Mouse (Mus musculus): ENCODE measurements around the gene Evl. TPM values are rescaled to one million over a fixed set of nuclear protein-coding genes. Genes with fewer than 3 reads are reported as not detected.

Evl gene
- polyA plus RNA-seq, 1 experiment from 2014 or later, result 72.6 TPM

DNA sequence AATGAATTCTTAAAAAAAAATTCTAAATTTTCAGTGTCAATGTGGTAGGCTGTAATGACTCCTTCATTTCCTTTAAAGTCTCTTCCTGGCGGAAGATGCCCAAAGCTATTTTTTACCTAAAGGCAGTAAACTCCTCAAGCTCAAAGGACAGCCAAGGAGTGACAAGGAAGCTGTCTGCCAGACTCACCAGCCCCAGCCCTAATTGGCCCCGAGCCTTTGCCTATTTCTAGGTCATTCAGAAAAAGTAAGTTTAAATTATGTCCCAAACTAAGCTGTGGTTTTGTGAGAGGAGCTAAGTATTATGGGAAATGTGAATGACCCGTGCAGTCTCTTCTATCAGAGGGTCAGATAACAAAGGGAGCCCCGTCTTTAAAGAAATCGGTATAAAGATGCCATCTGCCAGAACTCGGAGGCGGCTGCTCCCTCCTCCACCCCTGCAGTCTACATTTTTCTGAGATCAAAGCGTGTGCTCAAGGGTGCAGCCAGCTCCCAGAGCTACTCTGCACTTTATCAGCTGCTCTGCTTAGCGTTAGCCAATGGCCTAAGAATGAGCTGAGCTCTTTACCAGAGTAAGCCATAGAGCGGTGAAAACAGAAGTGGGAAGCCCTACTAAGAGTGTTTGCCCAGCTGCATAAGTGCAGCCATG, 7.9 kb upstream of the Evl start:
- Histone ChIP-seq H3K9ac (replicated peaks) (no peak overlapping the region), H3K4me1 (replicated peaks) (peaks cover 15% of the 10 kb centered on the region), H3K36me3 (no peaks in the 10 kb centered on the region), H3K9me3 (no peaks in the 10 kb centered on the region), H3K4me2 (peak overlapping the region; percentile 19; the same call in 1 of the 2 replicates), H3K4me3 (replicated peaks) (no peak overlapping the region), H3K27ac (peak overlapping the region; percentile 66), H3K27me3 (no peaks in the 10 kb centered on the region)
- ATAC-seq (ENCODE audit: insufficient number of reproducible peaks, insufficient read depth, low FRiP score, low TSS enrichment, low read depth), result no peak
- 9% methylated on average over 10 of the region's 10 CpGs for WGBS

- 49% methylated on average over 15 of the region's 15 CpGs for WGBS
- Histone ChIP-seq H3K9me3 (no peaks in the 10 kb centered on the region), H3K27me3 (no peaks in the 10 kb centered on the region), H3K4me1 (replicated peaks) (peaks cover 15% of the 10 kb centered on the region), H3K4me3 (replicated peaks) (no peak overlapping the region), H3K9ac (replicated peaks) (no peak overlapping the region), H3K27ac (peak overlapping the region; percentile 66), H3K36me3 (no peaks in the 10 kb centered on the region), H3K4me2 (no peak overlapping the region)
- no peak for ATAC-seq (ENCODE audit: insufficient number of reproducible peaks, insufficient read depth, low FRiP score, low TSS enrichment, low read depth)
Measured at GRCm38 (mm10) chr12:108547251-108547875, 7.2 kb upstream of the Evl start.

- ATAC-seq (ENCODE audit: insufficient number of reproducible peaks, insufficient read depth, low FRiP score, low TSS enrichment, low read depth), result no peak
- H3K27ac ChIP-seq, result no peak overlapping the region
- peaks cover 3% of the 10 kb centered on the region; the same call in 1 of the 2 replicates for H3K27me3 ChIP-seq
- H3K4me2 ChIP-seq, result no peak overlapping the region
- WGBS, result 80% methylated on average over 7 of the region's 7 CpGs
- no peaks in the 10 kb centered on the region for H3K9me3 ChIP-seq
- H3K9ac ChIP-seq (replicated peaks), result no peak overlapping the region
- H3K4me3 ChIP-seq (replicated peaks), result no peak overlapping the region
- no peaks in the 10 kb centered on the region for H3K36me3 ChIP-seq
- peaks cover 32% of the 10 kb centered on the region for H3K4me1 ChIP-seq (replicated peaks)
Measured at GRCm38 (mm10) chr12:108551731-108552130, 2.8 kb upstream of the Evl start.

- no peak overlapping the region for H3K9ac ChIP-seq (replicated peaks)
- H3K27ac ChIP-seq, result no peak overlapping the region
- H3K4me1 ChIP-seq (replicated peaks), result peaks cover 38% of the 10 kb centered on the region
- ATAC-seq (ENCODE audit: insufficient number of reproducible peaks, insufficient read depth, low FRiP score, low TSS enrichment, low read depth), result no peak
- H3K4me3 ChIP-seq (replicated peaks), result no peak overlapping the region
- 47% methylated on average over 6 of the region's 6 CpGs for WGBS
- no peaks in the 10 kb centered on the region for H3K36me3 ChIP-seq
- H3K4me2 ChIP-seq, result no peak overlapping the region
- peaks cover 3% of the 10 kb centered on the region; the same call in 1 of the 2 replicates for H3K27me3 ChIP-seq
- H3K9me3 ChIP-seq, result no peaks in the 10 kb centered on the region
Measured at GRCm38 (mm10) chr12:108553079-108553478, 1.4 kb upstream of the Evl start.

DNA sequence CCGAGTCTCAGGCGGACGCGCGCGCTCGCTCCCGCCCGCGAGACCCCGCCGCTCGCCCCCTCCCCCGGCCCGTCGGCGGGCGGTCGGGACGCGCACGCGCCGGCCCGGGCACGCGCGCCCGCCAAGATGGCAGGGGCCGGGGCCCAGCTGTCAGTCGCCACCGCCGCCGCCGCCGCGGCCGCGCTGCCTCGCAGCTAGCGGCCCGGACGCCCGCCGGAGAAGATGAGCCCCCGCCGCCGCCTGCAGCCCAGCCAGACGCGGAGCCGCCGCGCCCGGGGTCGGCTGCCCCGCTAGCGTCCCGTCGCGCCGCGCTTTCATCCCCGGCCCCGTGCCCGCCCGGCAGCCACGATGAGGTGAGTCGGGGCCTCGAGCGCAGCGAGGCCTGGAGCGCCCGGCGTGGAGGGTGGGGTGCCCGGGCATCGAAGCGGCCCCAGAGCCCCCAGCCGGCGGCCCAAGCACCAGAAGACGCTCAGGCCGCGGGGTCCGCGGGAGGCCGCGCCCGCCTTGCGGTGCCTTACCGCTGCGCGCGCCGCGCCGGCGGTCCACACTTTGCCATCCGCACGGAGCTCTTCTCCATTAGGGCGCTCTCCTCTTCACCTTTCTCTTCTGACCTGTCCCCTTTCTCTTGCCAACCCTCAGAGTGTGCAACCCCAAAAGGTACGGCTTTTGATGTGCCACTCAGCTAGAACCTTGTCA, 489 bp downstream of the Evl start:
- H3K36me3 ChIP-seq, result no peaks in the 10 kb centered on the region
- peak; percentile 34; the same call in 1 of the 2 replicates for ATAC-seq (ENCODE audit: insufficient number of reproducible peaks, insufficient read depth, low FRiP score, low TSS enrichment, low read depth)
- H3K9ac ChIP-seq (replicated peaks), result peak overlapping the region; percentile 97
- H3K27me3 ChIP-seq, result peaks cover 3% of the 10 kb centered on the region; the same call in 1 of the 2 replicates
- H3K4me1 ChIP-seq (replicated peaks), result peaks cover 45% of the 10 kb centered on the region
- H3K4me2 ChIP-seq, result peak overlapping the region; percentile 72
- H3K4me3 ChIP-seq (replicated peaks), result peak overlapping the region; percentile 99
- WGBS, result under 1% methylated on average over 63 of the region's 100 CpGs
- peak overlapping the region; percentile 89 for H3K27ac ChIP-seq
- H3K9me3 ChIP-seq, result no peaks in the 10 kb centered on the region

- peaks cover 37% of the 10 kb centered on the region for H3K4me1 ChIP-seq (replicated peaks)
- H3K4me3 ChIP-seq (replicated peaks), result no peak overlapping the region
- peaks cover under 1% of the 10 kb centered on the region; the same call in 1 of the 2 replicates for H3K27me3 ChIP-seq
- peaks cover 5% of the 10 kb centered on the region; the same call in 1 of the 2 replicates for H3K36me3 ChIP-seq
- no peaks in the 10 kb centered on the region for H3K9me3 ChIP-seq
- no peak for ATAC-seq (ENCODE audit: insufficient number of reproducible peaks, insufficient read depth, low FRiP score, low TSS enrichment, low read depth)
- 0 out of 2 replicates have a peak overlapping the region, but pooled peaks have one; percentile 8 for H3K9ac ChIP-seq (replicated peaks)
- H3K4me2 ChIP-seq, result no peak overlapping the region; the same call in 1 of the 2 replicates
- no peak overlapping the region for H3K27ac ChIP-seq
Measured at GRCm38 (mm10) chr12:108558194-108558593, 3.7 kb downstream of the Evl start.

DNA sequence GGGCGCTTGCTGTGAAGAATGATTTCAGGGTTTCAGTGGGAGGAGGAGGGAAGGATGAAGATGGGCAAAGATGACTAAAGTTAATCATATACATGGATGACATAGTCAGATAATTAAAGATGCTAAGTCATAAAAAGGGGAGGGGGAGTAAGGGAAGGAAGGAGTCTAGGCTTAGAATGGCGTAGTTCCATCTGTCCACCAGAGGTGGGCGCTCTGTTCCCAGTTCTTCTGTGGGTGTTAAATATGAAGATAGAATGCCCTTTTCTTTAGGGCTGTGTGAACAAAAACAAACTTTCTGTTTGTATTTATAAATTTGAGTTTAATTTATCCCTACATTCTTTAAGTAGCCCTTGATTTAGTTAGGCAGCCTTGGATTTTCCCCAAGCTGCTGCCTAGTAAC, 8.7 kb downstream of the Evl start:
- H3K4me1 ChIP-seq (replicated peaks), result peaks cover 9% of the 10 kb centered on the region
- H3K36me3 ChIP-seq, result peaks cover 15% of the 10 kb centered on the region; the same call in 1 of the 2 replicates
- no peak overlapping the region for H3K4me2 ChIP-seq
- H3K4me3 ChIP-seq (replicated peaks), result no peak overlapping the region
- no peak for ATAC-seq (ENCODE audit: insufficient number of reproducible peaks, insufficient read depth, low FRiP score, low TSS enrichment, low read depth)
- 87% methylated on average over 3 of the region's 3 CpGs for WGBS
- no peak overlapping the region for H3K27ac ChIP-seq
- no peaks in the 10 kb centered on the region for H3K27me3 ChIP-seq
- H3K9me3 ChIP-seq, result no peaks in the 10 kb centered on the region
- no peak overlapping the region for H3K9ac ChIP-seq (replicated peaks)

- no peak overlapping the region for H3K27ac ChIP-seq
- H3K9ac ChIP-seq (replicated peaks), result no peak overlapping the region; the same call in 1 of the 2 replicates
- no peak overlapping the region for H3K4me3 ChIP-seq (replicated peaks)
- 77% methylated on average over 12 of the region's 12 CpGs for WGBS
- no peaks in the 10 kb centered on the region; the same call in 1 of the 2 replicates for H3K4me1 ChIP-seq (replicated peaks)
- no peaks in the 10 kb centered on the region for H3K9me3 ChIP-seq
- no peaks in the 10 kb centered on the region for H3K27me3 ChIP-seq
- H3K36me3 ChIP-seq, result peaks cover 15% of the 10 kb centered on the region; the same call in 1 of the 2 replicates
- no peak for ATAC-seq (ENCODE audit: insufficient number of reproducible peaks, insufficient read depth, low FRiP score, low TSS enrichment, low read depth)
- no peak overlapping the region for H3K4me2 ChIP-seq
Measured at GRCm38 (mm10) chr12:108564910-108565506, 10.5 kb downstream of the Evl start.

GRCm38 (mm10) chr12:108579156-108579871, 24.8 kb downstream of the Evl start:
- WGBS, result 76% methylated on average over 7 of the region's 7 CpGs
- H3K4me2 ChIP-seq, result no peak overlapping the region

DNA sequence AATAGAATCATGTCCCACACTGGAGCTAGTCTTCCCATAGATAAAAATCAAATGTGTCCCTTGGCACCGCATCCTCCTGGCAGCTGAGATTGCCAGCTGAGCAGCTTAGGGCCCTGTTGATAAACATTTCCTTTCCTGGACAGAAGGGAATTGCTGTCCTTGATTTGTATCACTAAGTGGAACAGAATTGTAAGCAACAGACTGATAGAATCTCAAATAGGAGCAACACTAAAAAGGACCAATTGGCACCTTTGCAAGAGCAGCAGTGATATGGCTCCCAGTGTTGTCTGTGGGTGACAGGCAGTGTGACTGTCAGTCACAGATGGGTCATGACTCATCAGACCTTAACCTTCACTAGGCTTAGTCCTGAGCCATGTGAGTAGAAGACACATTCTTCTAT, 29.3 kb downstream of the Evl start:
- H3K9me3 ChIP-seq, result no peaks in the 10 kb centered on the region
- WGBS, result 90% methylated on average over 1 of the region's 1 CpGs
- H3K36me3 ChIP-seq, result peaks cover 45% of the 10 kb centered on the region
- H3K4me3 ChIP-seq (replicated peaks), result no peak overlapping the region
- H3K9ac ChIP-seq (replicated peaks), result no peak overlapping the region
- H3K4me1 ChIP-seq (replicated peaks), result no peaks in the 10 kb centered on the region
- no peaks in the 10 kb centered on the region for H3K27me3 ChIP-seq
- H3K27ac ChIP-seq, result no peak overlapping the region
- ATAC-seq (ENCODE audit: insufficient number of reproducible peaks, insufficient read depth, low FRiP score, low TSS enrichment, low read depth), result no peak
- H3K4me2 ChIP-seq, result no peak overlapping the region

More at GRCm38 (mm10) chr12:108579156-108579871, 24.8 kb downstream of the Evl start:
- no peaks in the 10 kb centered on the region for H3K9me3 ChIP-seq
- no peak overlapping the region for H3K27ac ChIP-seq
- H3K36me3 ChIP-seq, result peaks cover 49% of the 10 kb centered on the region
- no peaks in the 10 kb centered on the region for H3K4me1 ChIP-seq (replicated peaks)
- ATAC-seq (ENCODE audit: insufficient number of reproducible peaks, insufficient read depth, low FRiP score, low TSS enrichment, low read depth), result no peak
- H3K4me3 ChIP-seq (replicated peaks), result no peak overlapping the region
- H3K9ac ChIP-seq (replicated peaks), result no peak overlapping the region
- no peaks in the 10 kb centered on the region for H3K27me3 ChIP-seq
